Mouse (Mus musculus) midbrain, embryonic 11.5 days (tissue): ENCODE results near the gene Arhgap10. TPM values are rescaled to one million over a fixed set of nuclear protein-coding genes. Genes with fewer than 3 reads are reported as not detected.
A peak's percentile ranks its signal among the peaks of the same experiment; 100 is the strongest.

ENCODE experiments used
- ATAC-seq: fragments of 200-750 bp; cut with Nextera tagmentation; 2 replicates; pipeline ENCODE4 v1.8.0; 2017; ENCODE audit warnings: moderate TSS enrichment, moderate library complexity; ENCODE audit not compliant: low FRiP score
- DNase-seq: peaks from one replicate; pipeline ENCODE4 v3.0.0; 2015; ENCODE audit warnings: low spot score; ENCODE audit errors: missing footprints
- H3K27ac ChIP-seq: fragments of 300-500 bp; sonication (generic); 2 replicates; pipeline ENCODE4 v1.5.1; 2014; ENCODE audit warnings: low read depth, low read length
- H3K27me3 ChIP-seq: fragments of 300-500 bp; sonication (generic); 2 replicates; pipeline ENCODE4 v1.6.1; 2014; ENCODE audit warnings: mild to moderate bottlenecking, low read length, moderate library complexity, mixed read lengths; ENCODE audit not compliant: control insufficient read depth, insufficient read depth
- H3K36me3 ChIP-seq: fragments of 300-500 bp; sonication (generic); 2 replicates; pipeline ENCODE4 v1.6.1; 2014; ENCODE audit warnings: mild to moderate bottlenecking, low read length, moderate library complexity, mixed read lengths; ENCODE audit not compliant: control insufficient read depth, insufficient read depth
- H3K4me1 ChIP-seq: fragments of 300-500 bp; sonication (generic); 2 replicates; pipeline ENCODE4 v1.6.1; 2014; ENCODE audit warnings: low read length; ENCODE audit not compliant: control insufficient read depth, insufficient read depth
- H3K4me2 ChIP-seq: fragments of 300-500 bp; sonication (generic); 2 replicates; pipeline ENCODE4 v1.6.1; 2014; ENCODE audit warnings: mild to moderate bottlenecking, moderate library complexity
- H3K4me3 ChIP-seq: fragments of 300-500 bp; sonication (generic); 2 replicates; pipeline ENCODE4 v1.5.1; 2014; ENCODE audit warnings: low read depth, low read length
- H3K9ac ChIP-seq: fragments of 300-500 bp; sonication (generic); 2 replicates; pipeline ENCODE4 v1.6.1; 2014; ENCODE audit warnings: low read length
- H3K9me3 ChIP-seq: fragments of 300-500 bp; sonication (generic); 2 replicates; pipeline ENCODE4 v1.6.1; 2016; ENCODE audit warnings: low read length; ENCODE audit not compliant: control insufficient read depth
- WGBS: fragments of 180-500 bp; shearing (Covaris S2); extraction: QIAGEN DNeasy Blood & Tissue Kit; methylation state at CpG from one replicate; pipeline ENCODE4 v1.1.7; 2014; 5-methylcytosine and 5-hydroxymethylcytosine counted together
- polyA plus RNA-seq: library from polyadenylated mRNA; unstranded; fragments of >200 nt; fragmentation: Nextera tagmentation; extraction: Ambion mirVana; gene quantifications from 2 replicates; pipeline ENCODE4 v1.2.1, GENCODE M21; 2014

Gene Arhgap10
- 11.5 and 12.1 TPM in 2 replicates for polyA plus RNA-seq

DNA sequence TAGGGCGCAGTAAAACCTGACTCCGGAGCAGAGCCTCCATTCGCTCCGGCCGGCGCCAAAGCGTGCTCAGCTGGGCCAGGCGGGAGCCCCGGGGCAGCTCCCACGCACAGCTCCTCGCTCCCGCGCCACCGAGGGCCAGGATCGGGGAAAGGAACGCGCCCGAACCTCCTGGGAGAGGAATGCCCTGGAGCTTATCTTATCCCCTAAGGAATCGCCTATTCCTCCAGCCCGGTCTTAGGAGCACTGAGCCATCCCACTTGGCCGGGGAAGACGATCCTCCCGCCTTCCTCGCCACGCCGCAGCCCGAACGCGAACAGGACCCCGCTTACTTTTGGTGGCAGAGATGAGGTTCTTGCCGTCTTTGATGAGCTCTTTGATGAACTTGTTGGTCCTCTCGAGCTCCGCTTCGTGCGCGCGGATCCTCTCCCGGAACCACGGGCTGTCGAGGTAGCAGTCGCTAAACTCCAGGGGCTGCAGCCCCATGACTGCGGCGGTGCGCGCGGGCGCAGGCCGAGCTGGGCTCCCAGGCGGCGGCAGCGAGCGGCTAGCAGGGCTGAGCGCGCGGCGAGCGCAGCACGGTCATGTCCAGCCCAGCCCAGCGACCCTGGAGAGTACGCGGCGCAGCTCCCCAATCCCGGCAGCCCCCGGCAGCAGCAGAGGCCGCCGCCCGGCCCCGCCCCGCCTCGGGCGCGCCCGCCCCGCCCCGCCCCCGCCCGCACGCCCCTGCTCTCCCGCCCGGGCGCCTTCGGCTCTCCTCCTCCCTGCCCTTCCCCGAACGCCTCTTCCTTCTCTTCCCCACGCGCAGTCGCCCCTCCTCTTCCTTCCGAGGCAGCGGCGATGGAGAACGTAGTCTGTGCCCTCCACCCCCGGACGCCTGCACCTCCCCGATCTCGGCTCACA lies at the start of gene Arhgap10:
TSS of gene Arhgap10 (minus strand) at position 653 of the 900 bp plus-strand sequence.
- ATAC-seq (peak; percentile 96), DNase-seq (peak; percentile 98)
- under 1% methylated on average over 63 of the region's 95 CpGs for WGBS
- H3K27ac ChIP-seq, result peak within 1 kb of the TSS; percentile 27; the same call in 1 of the 2 replicates
- H3K4me3 ChIP-seq, result peak within 1 kb of the TSS; percentile 53
- peak within 1 kb of the TSS; percentile 88 for H3K4me2 ChIP-seq
- no peaks in the 10 kb centered on the region; the same call in 1 of the 2 replicates for H3K27me3 ChIP-seq
- H3K9ac ChIP-seq, result peak within 1 kb of the TSS; percentile 75
- peaks cover 11% of the 10 kb centered on the region for H3K4me1 ChIP-seq
- no peaks in the 10 kb centered on the region for H3K9me3 ChIP-seq
- H3K36me3 ChIP-seq, result no peaks in the 10 kb centered on the region

GRCm38 (mm10) chr8:77561441-77561840 lies 43.7 kb upstream of the Arhgap10 start:
- H3K4me2 ChIP-seq, result no peak overlapping the region
- no peak overlapping the region for H3K27ac ChIP-seq
- DNase-seq (no peak), ATAC-seq (no peak)
- no peaks in the 10 kb centered on the region for H3K9me3 ChIP-seq
- peaks cover 14% of the 10 kb centered on the region; the same call in 1 of the 2 replicates for H3K36me3 ChIP-seq
- H3K27me3 ChIP-seq, result no peaks in the 10 kb centered on the region
- no peak overlapping the region for H3K4me3 ChIP-seq
- no peaks in the 10 kb centered on the region for H3K4me1 ChIP-seq
- H3K9ac ChIP-seq, result no peak overlapping the region
- 84% methylated on average over 3 of the region's 3 CpGs for WGBS

DNA sequence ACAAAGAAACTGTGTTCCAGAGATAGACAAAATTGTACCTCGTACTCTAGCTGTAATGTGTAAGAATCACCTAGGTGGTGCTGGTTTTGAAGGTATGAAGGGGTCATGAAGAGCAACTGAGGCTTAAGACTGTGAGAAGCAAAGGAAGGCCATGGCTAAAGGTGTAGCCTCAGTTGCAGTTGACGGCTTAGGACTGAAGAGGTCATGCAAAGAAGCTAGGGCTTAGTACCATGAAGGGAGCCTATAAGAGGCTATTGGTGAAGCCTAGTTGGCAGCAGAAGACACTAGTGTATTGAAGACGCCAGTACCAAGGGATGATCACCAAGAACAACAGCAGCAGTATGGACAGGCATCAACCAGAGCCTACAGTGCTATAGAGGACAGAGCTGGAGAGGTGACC lies 34.7 kb upstream of the Arhgap10 start:
- Histone ChIP-seq H3K27me3 (no peaks in the 10 kb centered on the region), H3K4me2 (no peak overlapping the region), H3K27ac (no peak overlapping the region), H3K4me1 (peaks cover 2% of the 10 kb centered on the region; the same call in 1 of the 2 replicates), H3K9ac (no peak overlapping the region), H3K9me3 (no peaks in the 10 kb centered on the region), H3K36me3 (peaks cover 7% of the 10 kb centered on the region; the same call in 1 of the 2 replicates), H3K4me3 (no peak overlapping the region)
- DNase-seq (peak; percentile 69), ATAC-seq (no peak)
- 96% methylated on average over 3 of the region's 3 CpGs for WGBS

DNA sequence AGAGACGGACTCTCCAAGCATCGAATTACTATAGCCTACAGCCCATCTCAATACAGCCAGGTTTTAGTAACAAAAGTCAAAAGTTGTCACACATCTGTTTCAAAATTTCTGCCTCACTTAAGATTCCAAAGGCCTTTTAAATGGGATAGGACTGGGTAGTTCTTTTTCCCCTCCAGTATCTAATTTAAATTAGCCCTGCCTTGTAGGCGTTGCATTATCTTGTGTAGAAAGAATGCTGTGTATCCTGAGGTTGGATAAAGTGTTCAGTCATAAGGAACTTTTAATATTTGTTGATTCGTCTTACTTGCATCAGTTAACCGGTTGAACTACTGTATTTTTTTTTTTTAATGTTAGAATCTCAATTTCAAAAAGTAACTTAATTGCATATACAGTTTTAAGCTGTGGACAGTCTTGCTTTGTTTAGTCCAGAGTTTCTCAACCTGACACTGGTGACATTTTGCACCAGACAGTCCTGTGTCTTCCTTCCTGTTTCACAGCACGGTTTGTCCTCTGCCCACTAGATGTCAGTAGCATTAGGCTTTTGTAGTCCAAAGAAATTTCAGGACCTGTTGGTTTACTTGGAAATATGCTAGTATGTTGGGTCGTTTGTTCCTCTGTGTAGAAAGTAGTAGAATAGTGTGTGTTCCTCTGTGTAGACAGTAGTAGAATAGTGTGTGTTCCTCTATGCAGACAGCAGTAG lies 32.3 kb upstream of the Arhgap10 start:
- Histone ChIP-seq H3K9me3 (no peaks in the 10 kb centered on the region), H3K27me3 (no peaks in the 10 kb centered on the region), H3K9ac (peak overlapping the region; percentile 91), H3K4me1 (peaks cover 2% of the 10 kb centered on the region; the same call in 1 of the 2 replicates), H3K36me3 (no peaks in the 10 kb centered on the region; the same call in 1 of the 2 replicates), H3K4me3 (peak overlapping the region; percentile 82), H3K4me2 (peak overlapping the region; percentile 65), H3K27ac (no peak overlapping the region)
- WGBS, result 27% methylated on average over 7 of the region's 7 CpGs
- peak; percentile 86 for DNase-seq
- ATAC-seq, result no peak

GRCm38 (mm10) chr8:77549121-77549706 lies 31.5 kb upstream of the Arhgap10 start, which contains the start of gene Prmt9:
Prmt9 (plus strand) TSS chr8:77549397.
- H3K4me2 ChIP-seq, result peak within 1 kb of the TSS; percentile 65
- peak within 1 kb of the TSS; percentile 63 for H3K27ac ChIP-seq
- H3K4me1 ChIP-seq, result peaks cover 2% of the 10 kb centered on the region; the same call in 1 of the 2 replicates
- DNase-seq (peak; percentile 99), ATAC-seq (peak; percentile 96)
- H3K9ac ChIP-seq, result peak within 1 kb of the TSS; percentile 91
- WGBS, result 4% methylated on average over 42 of the region's 42 CpGs
- H3K9me3 ChIP-seq, result no peaks in the 10 kb centered on the region
- H3K4me3 ChIP-seq, result peak within 1 kb of the TSS; percentile 82
- no peaks in the 10 kb centered on the region for H3K27me3 ChIP-seq
- H3K36me3 ChIP-seq, result no peaks in the 10 kb centered on the region; the same call in 1 of the 2 replicates

DNA sequence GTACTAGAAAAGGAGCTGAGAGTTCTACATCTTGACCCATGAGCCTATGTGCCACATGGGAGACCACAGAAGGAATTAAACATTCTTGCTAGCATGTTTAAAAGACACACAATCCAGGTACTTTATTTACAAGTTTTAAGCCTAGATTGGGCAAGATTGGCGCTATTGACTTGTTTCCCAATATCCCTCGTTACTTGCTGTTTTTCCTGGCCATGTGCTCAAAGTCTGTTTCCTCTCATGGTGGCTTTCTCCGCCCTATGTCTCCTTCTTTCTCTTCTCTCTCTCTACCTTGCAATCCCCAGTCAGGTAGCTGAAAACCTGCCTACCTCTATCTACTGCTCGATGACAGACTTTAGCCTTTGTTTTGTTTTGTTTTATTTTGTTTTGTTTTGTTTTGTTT lies 27.9 kb upstream of the Arhgap10 start:
- Histone ChIP-seq H3K4me1 (peaks cover 2% of the 10 kb centered on the region; the same call in 1 of the 2 replicates), H3K27ac (no peak overlapping the region), H3K4me3 (no peak overlapping the region), H3K9me3 (no peaks in the 10 kb centered on the region), H3K4me2 (no peak overlapping the region), H3K27me3 (no peaks in the 10 kb centered on the region), H3K9ac (no peak overlapping the region), H3K36me3 (no peaks in the 10 kb centered on the region)
- WGBS, result 89% methylated on average over 4 of the region's 4 CpGs
- DNase-seq (peak; percentile 57), ATAC-seq (no peak)

DNA sequence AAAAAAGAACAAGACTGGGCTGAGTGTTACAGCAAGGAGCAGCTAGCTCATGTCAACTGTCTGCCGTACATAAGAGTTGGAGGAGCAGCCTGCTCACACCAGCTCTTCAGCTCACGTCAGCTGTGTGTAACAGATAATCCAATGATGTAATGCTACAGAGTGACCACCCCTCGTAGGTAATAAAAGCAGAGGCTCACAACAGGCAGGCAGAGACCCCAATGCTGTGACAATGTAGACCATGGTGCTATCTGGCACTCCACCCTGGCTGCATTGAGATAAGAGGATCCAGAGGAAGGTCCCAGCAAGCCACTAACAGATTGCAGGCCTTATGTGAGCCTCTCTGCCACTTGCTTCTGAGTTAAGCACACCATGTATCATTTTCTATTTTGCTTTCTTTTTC lies 26.7 kb upstream of the Arhgap10 start:
- no peaks in the 10 kb centered on the region for H3K27me3 ChIP-seq
- no peaks in the 10 kb centered on the region for H3K4me1 ChIP-seq
- no peaks in the 10 kb centered on the region for H3K9me3 ChIP-seq
- no peaks in the 10 kb centered on the region for H3K36me3 ChIP-seq
- no peak overlapping the region for H3K27ac ChIP-seq
- H3K4me3 ChIP-seq, result no peak overlapping the region
- DNase-seq (peak; percentile 75), ATAC-seq (no peak)
- 68% methylated on average over 3 of the region's 3 CpGs for WGBS
- H3K4me2 ChIP-seq, result no peak overlapping the region
- no peak overlapping the region for H3K9ac ChIP-seq

DNA sequence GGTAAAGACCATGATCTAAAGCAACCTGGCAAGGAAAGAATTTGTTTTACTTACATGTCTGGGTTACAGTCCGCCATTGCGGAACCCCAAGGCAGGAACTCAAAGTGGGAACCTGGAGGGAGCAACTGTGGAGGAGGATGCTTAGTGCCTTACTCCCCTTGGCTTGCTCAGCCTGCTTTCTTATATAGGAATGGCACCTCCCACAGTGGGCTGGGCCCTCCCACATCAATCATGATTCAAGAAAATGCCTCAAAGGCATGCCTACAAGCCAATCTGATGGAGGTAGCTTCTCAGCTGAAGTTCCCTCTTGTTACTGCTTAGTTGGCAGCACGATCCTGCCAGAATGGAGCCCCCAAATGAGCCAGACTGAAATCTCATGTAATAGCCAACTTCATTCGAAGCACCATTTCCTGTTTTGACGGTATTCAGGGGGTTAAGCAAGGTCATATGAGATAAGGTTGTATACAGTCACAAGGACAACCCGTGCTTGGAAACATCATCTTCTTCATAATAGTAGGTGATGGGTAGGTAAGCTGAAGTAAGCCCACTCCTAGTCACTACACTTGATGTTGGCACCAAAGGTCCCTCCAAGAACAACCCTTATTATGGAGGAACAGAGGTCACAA lies 25.5 kb upstream of the Arhgap10 start:
- DNase-seq (peak; percentile 61), ATAC-seq (no peak)
- Histone ChIP-seq H3K27ac (no peak overlapping the region), H3K4me3 (no peak overlapping the region), H3K9me3 (no peaks in the 10 kb centered on the region), H3K4me2 (no peak overlapping the region), H3K4me1 (no peaks in the 10 kb centered on the region), H3K36me3 (no peaks in the 10 kb centered on the region), H3K27me3 (no peaks in the 10 kb centered on the region), H3K9ac (no peak overlapping the region)
- 90% methylated on average over 6 of the region's 6 CpGs for WGBS
